Mouse (Mus musculus) 3134 (cell line): ENCODE measurements around the gene Gm49358.
A peak's percentile ranks its signal among the peaks of the same experiment; 100 is the strongest.

Experiments used
- DNase-seq: peaks from one replicate; pipeline ENCODE4 v3.0.0-alpha.2; 2011; ENCODE audit warnings: low spot score; ENCODE audit not compliant: insufficient read length; ENCODE audit errors: extremely low read depth

The Gm49358 gene

DNA sequence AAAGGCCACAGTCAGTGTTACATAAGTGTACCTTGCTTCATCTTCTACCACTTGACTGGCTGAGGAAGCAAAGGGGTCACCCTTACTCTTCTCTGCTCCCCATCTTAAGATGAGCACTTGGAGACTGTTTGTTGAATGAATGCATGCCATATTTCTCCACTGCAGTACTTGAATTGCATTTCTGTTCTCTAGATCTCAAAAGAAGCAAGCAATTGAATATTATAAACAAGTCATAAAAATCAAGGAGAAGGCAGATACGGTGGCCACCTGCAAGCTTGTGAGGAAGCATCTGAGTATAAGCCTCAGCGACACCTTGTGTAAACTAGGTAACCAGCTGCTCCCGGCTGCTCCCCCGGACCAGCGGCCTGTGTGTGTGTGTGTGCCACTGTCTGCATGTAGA, at the start of gene Gm49358:
TSS of gene Gm49358 (plus strand) at position 301 of the 400 bp plus-strand sequence.
- no peak for DNase-seq

DNA sequence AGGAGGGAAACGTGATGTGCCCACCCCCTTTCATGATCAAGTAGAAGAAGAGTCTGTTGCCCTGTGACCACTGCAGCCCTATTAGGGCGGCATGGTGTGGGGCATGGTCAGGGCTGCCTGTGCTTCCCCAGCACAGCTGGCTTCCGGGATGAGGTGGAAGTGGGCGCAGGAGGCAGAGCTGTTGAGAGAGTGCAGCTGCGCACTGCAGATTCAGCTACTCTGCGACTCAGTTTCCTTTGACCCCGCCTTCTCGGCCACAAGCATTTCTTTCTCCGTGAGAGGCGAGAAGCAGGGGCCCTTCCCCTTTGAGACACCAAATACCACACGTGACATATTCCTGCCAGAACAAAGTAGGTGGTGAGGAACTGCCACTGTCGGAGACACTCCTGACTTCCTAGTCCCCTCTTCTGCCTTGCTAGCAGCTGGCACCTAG, 36.2 kb upstream of the Gm49358 start:
- DNase-seq = no peak

DNA sequence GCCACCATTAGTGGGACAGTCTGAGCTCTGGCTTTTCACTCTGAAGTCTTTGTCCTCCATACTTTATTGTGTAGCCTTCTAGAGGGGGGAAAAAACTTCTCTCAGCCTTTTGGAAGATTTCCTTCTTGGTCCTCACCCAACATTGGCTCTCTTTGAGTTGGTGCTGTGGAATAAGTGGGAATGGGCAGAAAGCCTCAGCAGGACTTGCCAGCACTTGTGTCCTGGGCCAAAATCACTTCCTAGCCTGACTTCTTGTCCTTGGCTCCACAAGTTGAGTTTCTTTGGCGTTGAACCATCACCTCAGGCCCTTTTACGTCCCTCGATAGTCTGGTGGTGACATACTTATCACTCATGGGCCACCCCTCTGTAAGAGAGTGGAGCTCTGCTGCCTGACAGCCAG, 35.6 kb upstream of the Gm49358 start:
- no peak for DNase-seq

DNA sequence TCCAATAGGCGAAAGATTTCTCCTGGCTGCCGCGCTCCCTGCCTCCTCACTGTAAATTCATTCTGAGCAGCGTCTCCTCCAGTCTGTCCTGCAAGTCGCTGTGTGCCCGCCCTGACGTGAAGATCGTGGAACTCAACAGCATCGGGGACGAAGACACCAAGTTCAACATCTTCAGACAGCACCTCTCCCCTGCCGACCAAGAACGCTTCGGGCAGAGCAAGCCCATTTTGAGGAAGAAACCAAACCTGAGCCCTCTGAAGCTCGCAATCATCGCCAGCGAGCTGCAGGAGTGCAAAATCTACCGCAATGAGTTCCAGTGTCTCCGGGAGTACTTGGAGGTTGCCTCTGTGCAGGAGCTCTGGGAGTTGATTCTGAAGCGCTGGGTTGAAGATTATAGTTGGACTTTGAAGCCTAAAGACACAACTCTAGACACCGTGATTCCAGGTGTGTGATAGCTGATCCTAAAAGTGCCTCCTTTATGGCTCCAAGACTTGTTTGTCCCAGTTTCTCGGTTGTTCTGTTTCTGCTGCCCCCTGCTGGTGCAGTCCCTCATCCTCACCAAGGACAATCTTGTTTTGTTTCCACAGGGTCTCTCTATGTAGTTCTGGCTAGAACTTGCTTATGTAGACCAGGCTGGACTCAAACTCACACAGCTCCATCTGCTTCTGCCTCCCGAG, 32.8 kb upstream of the Gm49358 start:
- peak; percentile 27 for DNase-seq

DNA sequence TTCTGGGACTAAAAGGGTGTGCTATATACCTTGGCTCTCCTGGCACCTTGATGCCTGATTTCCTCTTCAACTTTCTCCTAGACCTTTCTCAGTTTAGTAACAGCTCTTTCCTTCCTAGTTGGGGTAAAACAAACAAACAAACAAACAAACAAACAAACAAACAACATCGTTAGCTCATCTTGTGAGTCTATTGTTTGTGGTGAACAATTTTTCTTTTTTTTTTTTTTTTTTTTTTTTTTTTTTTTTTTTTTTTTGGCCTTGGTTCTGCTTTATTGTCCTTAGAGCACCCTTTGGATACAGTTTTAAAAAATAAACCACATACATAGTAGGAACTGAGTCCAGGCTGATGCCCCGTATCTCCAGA, 32.3 kb upstream of the Gm49358 start:
- no peak for DNase-seq

DNA sequence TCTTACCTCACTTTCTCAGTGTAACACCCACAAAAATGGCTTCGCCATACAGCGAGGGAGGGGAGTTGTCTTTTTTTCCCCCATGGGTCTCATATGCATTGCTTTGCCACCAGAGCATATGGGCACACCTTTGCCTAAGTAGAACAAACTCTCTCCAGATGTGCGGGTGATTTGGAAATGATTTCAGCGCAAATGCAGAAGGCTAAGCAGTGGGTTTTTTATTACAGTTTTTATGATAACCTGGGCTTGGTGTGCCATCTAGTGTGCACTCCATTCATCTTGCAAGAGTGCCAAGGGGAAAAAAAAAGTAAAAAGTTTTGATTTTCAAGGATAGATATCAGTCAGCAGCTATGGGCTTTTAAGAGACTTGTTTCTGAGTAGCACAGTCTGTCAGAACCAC, 28.7 kb upstream of the Gm49358 start:
- DNase-seq = no peak

DNA sequence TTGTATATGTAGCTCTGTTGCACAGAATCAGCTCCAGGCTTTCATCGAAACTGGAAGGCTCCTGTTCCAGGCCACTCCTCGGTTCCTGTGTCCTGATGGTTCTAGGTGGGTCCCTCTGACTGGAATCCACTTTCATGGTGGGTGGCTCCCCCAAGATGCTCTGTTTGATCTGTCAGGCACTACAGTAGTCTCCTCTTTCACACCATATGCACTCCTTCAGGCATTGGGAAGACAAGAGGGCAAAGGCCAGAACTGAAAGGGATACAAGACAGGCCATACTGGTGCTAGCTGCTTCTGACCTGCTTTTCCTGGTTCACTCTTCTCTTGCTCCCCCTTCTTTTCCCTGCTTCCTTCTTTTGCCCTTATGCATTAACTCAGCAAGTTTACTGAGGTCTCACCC, 20.9 kb upstream of the Gm49358 start:
- no peak for DNase-seq

DNA sequence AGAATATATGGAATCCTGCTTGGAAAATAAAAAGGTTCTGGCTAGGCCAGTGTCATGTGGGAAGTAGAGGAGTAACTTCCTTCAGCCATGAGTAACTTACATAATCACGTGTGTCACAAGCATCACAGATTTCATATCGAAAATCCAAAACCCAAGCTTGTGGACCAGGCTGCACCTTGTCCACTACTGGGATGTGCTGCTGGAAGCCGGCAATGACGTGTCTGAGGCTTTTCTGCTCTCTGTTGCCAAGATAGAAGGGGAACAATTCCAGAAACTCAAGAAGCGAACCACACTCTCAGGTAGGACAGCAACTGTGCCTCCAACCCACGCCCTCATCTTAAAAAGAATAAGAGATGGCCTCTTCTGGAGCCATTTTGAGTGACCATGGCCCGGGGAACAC, 19.5 kb upstream of the Gm49358 start:
- DNase-seq = no peak

DNA sequence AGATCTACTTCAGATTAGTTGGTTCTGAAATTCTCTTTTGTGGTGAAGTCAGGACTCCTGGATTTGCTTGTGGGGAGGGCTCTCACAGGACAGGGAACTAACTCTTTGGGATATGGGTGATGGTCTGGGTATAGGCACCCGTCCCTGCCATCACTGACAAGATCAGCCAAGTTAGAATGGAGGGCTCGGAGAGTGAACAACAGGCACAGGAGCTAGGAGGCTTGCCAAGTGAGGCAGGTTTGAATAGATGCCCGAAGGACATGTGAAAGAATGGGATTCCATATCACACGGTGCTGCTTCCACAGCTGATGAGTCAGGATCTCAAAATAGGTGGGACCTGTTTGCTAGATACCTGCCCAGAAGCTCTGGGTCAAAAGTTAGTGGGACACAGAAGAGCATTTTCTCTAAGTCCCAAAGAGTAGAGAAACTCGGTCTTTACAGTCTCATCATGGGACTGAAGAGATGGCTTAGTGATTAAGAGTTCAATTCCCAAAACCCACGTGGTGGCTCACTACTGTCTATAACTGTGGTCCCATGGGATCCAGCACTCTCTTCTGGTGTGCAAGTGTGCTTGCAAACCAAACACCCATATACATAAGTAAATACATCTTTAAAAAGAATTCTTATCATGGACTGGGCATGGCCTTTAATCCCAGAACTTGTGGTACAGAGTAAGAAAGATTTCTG, 7.8 kb upstream of the Gm49358 start:
- DNase-seq = no peak

DNA sequence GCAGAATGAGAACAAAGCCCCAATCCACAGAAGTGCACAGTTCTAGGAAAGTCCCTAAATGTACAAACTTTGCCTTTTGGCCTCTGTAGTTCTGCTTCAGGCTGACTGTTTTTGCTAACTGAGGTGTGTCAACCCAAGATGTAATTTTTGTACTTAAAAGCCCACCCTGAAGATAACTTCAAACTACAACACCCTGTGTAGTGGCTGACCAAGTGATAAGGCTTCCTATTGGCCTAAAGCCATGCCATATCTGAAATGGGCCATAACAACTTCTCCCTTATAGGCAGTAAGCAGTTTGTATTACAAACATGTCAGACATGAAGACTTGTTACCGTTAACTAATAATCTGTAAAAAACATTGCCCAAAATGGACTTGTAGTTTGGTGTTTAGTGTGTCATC, 6.0 kb upstream of the Gm49358 start:
- DNase-seq = no peak

DNA sequence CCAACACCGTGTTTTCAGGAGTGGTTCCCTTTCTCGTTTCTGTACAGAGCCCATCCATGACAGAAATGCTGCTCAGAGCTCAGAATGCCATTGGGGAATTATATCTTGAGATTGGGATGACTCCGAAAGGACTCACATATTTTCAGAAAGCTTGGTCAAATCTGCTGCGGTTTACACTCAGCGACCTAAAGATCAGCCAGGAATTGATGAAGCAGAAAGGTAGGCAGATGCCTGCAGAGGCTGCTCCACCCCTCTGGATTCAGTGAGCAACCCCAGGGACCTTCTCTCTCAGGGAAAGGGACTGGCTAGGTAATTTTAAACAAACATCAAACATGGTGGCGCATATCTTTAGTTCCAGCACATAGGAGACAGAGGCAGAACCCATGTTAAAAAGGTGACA, 5.6 kb upstream of the Gm49358 start:
- DNase-seq = no peak

DNA sequence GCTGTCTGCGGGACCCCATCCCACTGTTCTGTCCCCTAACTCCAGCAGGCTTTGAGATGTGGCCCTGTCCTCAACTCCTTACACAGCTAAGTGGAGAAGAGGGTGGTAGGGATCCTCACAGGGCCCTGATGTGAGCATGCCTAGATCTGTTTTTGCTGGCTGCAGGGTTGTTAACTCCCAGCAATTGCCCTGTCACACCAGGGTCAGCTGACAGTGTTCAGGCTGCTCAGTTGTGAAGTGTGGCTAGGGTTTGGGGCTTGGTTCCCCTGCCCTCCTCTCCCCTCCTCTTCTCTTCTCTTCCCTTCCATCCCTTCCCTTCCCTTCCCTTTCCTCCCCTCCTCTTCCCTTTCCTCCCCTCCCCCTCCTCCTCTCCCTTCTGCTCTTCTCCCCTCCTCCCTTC, 2.5 kb upstream of the Gm49358 start:
- no peak for DNase-seq

DNA sequence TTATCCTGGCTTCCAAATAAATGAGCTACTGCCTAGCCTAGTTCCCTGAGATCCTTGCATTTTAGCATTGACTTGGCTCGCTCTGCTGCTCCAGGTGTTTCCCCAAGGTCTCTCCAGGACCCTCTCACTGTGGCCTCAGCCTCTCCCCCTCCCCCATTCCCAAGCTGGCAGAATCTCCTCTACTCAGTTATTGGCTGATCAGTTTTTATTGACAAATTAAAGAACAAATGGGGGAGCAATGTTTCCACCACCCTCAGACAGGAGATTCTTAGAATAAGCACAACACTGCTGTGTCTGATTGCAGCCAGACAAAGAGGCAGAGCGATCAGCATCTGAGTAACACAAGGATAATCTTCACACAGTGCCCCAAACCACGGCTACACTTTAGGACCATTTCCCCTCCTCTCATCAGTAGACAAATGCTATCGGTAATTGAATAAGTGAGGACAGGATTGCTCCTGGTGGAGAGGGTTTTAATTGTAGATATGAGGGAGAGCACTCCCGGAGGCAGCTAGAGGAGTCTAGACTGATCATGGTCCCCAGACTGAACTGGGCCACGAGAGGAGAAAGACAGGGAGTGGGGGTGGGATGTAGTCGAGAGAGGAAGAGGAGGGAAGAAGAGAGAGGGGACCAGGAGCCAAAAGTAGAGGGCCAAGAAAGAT, 1.9 kb upstream of the Gm49358 start:
- no peak for DNase-seq

DNA sequence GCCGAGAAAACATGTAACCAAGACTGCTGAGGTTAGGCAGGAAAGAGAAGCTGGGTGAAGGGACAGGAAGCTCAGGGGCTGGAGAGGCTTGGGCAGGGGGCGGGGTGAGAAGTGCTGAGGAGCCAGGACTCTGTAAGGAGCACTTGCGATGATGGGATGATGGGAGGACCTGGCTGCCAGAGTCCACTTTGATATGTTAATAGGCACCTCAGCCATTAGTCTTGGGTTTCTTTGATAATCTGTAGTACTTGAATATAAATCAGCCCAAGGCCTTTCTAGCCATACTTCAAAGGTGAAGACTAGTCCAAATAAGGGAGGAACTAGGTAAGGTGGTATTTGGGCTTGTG, 1.4 kb upstream of the Gm49358 start:
- DNase-seq = no peak

DNA sequence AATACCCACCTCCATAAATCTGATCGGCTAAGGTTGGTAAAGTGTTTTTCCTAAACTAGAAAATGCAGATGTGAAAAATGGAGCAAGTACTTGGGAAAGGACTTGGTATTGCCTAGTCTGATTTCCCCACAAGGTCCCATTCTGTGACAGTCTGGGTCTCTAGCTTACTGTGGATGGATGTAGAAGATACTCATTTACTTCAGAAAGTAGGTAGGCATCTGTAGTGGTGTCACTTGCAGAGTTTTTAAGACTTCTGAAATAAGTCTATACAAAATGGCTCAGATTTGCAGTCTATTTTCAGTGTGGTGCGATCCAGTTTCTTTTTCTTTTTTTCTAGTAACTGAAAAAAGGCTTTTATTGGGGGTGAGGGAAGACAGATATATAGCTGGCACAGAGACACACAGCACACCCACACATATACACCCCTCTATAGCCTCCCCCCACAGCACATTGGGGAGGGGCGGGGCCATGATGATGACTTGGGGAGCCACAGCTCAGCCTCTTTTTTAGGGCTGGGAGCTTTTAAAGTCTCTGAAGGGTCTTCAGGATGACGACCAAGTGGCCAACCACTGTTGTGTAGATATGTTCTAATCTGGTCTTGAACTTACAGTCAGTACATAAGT, 1.7 kb downstream of the Gm49358 start:
- DNase-seq = no peak

DNA sequence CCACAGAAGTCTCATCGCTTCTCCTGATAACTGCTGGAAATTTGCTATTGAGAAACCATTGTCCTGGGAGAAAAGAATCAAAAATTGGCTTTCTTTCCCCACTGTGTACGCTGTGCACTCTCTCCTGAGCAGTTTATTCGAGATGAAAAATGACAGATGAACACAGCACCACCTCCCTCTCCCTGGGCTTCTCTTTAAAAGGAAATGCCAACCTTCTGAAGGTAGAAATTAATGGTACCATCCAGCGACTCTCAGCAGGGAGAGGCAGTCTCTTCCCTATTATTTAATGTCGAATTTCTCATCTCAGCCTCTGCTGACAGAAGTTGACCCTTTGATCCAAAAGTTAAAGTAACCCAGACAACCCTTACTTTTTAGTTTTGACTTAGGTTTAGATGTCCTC, 5.4 kb downstream of the Gm49358 start:
- DNase-seq = no peak

DNA sequence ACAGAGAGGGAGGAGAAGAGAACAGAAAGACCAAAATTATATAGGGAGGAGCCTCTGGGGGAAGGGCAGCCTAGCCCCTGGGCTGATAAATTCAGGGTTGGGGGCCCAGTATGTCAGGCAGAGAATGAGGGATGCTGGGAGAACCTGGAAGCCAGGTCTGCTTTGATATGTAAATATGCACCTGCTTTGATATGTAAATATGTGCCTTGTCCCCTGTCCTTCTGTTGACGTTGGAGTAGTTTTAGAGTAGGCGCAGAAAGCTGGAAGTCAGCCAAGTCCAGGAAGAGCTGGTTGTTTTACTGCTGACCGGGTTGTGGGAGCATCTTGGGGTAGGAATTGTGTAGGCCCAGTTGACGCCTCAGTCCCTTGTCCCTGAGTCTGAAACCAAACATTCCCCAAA, 6.0 kb downstream of the Gm49358 start:
- no peak for DNase-seq

DNA sequence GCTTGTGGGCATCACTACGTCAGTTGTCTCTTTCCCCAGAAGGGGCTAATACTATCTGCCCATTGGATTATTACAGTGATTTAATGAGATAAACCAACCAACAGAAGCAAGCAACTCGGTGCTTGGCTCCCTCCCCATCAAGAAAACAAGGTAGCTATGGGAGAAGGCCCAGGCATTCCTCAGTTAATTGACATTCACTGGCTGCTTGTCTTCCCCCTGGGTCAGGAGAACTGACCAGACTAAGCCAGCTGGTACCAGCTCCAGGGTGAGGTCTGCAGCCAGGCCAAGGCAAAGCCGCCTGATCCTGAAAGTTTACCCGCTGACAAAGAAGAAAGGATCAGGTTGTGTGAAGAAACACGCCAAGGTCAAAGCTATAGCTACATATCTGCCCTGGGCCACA, 7.9 kb downstream of the Gm49358 start:
- no peak for DNase-seq

DNA sequence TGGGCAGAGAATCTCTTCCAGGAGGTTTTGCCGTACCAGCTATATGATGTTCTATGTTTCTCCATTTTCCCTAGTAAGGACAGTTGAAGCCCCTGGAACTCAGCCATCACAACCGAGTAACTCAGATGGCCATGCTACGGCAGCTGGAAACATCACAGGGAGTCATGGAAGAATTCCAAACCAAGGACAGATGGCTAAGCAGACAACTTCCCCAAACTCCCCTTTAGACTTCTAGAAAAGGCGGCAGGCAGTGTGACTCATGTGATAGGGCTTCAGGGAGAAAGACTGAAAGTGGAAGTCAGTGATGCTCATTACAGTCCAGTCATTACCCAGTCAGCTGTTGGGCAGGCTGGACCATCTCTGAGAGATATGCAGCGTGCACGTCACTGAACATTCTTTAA, 8.5 kb downstream of the Gm49358 start:
- peak; percentile 64 for DNase-seq

DNA sequence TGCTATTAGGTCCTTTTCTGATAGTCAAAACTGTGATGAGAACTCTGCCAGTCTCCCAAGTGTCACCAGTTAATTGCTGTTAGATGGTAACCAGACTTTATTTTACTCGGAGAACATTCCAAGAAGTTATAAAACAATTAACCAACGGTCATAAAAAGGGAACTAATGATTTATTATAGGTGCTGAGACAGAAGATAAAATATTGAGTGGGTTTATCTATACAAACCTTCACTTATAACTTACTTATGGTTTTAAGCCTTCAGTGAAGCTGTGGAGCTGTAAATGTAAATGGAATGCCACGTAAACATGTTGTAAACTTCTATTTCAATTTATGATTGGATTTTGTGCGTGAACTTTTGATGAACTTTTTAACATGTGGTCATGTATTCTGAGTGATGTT, 9.6 kb downstream of the Gm49358 start:
- no peak for DNase-seq

DNA sequence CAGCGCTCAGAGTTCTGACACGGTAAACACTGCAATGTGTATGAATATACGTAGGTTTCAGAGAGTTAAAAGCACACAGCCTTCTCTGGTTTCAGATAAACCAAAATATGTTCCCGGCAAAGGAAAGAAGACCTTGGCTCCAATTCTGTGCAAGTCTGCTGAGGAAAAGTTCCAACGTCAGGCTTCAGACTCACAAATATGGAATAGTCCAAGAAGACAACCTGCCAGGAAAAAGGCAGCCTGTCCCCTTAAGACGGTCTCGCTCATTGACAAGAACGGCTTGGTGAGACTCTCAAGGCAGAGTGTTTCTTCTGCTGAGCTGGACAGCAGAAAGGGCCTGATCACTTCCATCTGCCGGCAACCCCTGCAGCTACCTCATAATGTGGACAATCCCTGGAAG, 12.5 kb downstream of the Gm49358 start:
- no peak for DNase-seq
